Mouse (Mus musculus): ENCODE results near the gene Spdye4a. TPM values are rescaled to one million over a fixed set of nuclear protein-coding genes. Genes with fewer than 3 reads are reported as not detected.
"Not testable (repeated sequence)": the region's sequence is repeated elsewhere in the genome, so short reads cannot be mapped to it uniquely, and the experiment has no call there.

The Spdye4a gene
- total RNA-seq, 2 experiments from 2014 or later, result not detected

DNA sequence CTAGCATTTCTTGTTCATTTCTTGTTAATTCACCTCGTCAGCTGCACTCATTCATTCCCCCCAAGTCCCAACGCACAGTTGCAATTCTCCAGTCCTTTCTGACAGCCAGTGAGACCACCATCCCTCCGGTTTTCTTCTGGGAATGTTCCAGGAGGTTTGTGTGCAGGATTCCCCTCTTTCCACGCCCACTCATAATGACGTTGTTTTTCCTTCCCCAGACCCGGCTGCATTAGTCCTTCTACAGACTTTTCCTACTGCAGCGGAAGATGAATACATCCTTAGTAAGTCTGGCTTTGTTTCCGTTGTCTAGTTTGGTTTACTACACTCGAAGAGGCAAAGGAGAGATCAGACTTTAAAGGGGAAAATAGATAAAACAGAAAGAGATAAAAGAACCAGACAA lies 9.3 kb upstream of the Spdye4a start:
- intact Hi-C loops (cut with DNase I), result no loop called here
- no peak for DNase-seq

GRCm38 (mm10) chr5:143235028-143235693 lies 8.5 kb upstream of the Spdye4a start, which contains the start of gene Zfp12:
TSS of gene Zfp12 (plus strand) at chr5:143235163.
- intact Hi-C loops (cut with DNase I), result loop anchor here (1.0 to 2.0 kb wide), 2 partner anchors 34 to 54 kb away; partner anchors contain the start of genes Rbak and Spdye4b
- peak; percentile 93 to 95 for DNase-seq

- intact Hi-C loops (cut with DNase I), result no loop called here
- no peak for DNase-seq
Observed at GRCm38 (mm10) chr5:143222287-143222686, 4.4 kb downstream of the Spdye4a start.

DNA sequence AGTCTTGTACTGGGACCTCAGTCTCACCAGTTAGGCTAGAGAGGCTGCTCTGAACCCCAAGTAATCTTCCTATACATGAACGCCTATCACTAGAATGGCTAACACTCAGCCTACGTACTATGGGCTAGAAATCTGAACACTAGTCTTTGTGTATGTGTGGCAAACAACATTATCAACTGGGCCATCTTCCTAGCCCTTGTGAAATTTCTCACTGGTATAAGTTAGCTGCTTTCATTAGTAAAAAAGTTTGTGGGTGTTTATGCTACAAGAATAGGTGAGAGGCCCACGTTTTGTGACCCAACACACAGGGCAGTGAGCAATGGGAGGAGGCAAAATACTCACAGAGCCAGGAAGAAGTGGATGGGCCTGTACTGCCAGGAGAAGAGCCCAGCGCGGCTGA lies 5.7 kb downstream of the Spdye4a start:
- DNase-seq, result no peak
- intact Hi-C loops (cut with DNase I), result no loop called here

DNA sequence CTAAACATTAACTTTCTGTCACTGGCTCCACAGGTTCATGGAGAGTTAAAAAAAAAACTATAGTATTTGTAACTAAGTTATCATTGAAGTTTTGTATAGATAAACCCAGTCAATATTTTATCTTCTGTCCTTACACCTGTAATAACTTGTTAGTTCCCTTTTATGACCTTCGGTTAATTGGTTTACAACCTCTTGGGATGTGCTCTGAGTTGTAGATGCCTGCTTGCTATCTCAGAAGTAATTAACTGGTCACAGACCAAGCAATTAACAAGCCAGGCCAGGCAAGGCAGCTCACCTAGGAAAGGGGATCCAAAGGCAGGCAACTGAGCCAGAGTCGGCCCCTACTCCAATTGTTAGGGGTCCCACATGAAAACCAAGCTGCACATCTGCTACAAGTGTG lies 12.9 kb downstream of the Spdye4a start:
- no peak for DNase-seq
- intact Hi-C loops (cut with DNase I), result no loop called here

DNA sequence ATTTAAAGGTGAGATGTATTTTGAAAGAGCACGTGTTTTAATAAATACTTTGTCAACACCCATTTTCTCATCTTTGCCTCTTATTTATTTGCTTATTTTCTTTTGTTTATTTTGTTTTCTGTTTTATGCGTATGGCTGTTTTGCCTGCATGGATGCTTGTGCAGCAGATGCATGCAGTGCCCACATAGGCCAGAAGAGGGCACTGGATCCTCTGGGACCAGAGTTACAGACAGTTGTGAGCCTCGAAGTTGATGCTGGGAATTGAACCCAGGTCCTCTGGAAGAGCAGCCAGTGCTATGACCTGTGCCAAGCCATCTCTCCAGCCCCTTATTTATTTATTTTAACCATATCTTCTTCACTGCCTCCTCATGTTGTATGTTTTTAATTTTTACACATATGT lies 21.7 kb downstream of the Spdye4a start:
- DNase-seq, result no peak
- intact Hi-C loops (cut with DNase I), result no loop called here

DNA sequence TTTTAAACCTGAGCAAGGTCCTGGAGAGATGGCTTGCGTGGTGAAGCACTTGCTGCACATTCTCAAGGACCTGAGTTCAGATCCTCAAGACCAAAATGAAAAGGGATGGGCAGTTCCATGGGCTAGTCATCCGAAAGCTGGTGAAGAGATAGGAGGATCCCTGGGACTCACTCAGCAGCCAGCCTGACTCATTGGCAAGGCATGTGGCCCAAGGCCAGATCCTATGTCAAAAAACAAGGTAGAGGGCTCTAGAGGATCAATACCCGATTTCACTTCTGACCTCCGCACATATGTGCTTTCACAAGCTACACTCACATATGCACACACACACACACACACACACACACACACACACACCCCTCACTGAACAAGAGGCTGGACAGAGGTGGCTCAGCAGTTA lies 30.2 kb downstream of the Spdye4a start:
- intact Hi-C loops (cut with DNase I), result no loop called here
- no peak for DNase-seq

- no peak for DNase-seq
- intact Hi-C loops (cut with DNase I), result no loop called here
Observed at GRCm38 (mm10) chr5:143195166-143195565, 31.5 kb downstream of the Spdye4a start.

- DNase-seq; intact Hi-C loops (cut with DNase I): not testable (repeated sequence)
Observed at GRCm38 (mm10) chr5:143194747-143195146, 31.9 kb downstream of the Spdye4a start.

DNA sequence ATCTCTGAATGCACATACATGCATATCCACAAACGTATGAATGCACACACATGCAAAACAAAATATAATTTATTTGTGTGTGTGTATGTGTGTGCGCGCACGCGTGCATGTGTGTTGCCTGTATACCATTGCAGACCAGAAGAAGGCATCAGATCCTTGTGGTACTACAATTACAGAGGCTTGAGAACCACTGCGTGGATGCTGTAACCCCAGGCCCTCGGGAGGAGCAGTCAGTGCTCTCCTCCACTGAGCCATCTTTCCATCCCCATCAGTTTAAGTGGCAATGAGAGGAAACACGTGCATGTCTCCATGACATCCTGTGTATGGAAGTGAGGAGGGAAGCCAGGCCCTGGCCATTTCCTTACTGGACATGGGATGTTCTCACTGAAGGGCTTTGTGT lies 33.9 kb downstream of the Spdye4a start:
- intact Hi-C loops (cut with DNase I), result no loop called here

DNA sequence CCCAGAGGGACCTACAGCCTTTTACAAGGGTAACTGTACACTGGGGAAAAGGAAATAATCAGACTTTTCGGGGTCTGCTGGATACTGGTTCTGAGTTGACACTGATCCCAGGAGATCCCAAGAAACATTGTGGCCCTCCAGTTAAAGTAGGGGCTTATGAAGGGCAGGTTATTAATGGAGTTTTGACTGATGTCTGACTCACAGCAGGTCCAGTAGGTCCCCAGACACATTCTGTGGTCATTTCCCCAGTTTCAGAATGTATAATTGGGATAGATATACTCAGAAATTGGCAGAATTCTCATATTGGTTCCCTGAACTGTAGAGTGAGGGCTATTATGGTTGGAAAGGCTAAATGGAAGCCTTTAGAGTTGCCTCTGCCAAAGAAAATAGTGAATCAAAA lies 38.7 kb downstream of the Spdye4a start:
- intact Hi-C loops (cut with DNase I); DNase-seq: not testable (repeated sequence)

More for the DNA sequence above, 33.9 kb downstream of the Spdye4a start:
- DNase-seq, result no peak

DNA sequence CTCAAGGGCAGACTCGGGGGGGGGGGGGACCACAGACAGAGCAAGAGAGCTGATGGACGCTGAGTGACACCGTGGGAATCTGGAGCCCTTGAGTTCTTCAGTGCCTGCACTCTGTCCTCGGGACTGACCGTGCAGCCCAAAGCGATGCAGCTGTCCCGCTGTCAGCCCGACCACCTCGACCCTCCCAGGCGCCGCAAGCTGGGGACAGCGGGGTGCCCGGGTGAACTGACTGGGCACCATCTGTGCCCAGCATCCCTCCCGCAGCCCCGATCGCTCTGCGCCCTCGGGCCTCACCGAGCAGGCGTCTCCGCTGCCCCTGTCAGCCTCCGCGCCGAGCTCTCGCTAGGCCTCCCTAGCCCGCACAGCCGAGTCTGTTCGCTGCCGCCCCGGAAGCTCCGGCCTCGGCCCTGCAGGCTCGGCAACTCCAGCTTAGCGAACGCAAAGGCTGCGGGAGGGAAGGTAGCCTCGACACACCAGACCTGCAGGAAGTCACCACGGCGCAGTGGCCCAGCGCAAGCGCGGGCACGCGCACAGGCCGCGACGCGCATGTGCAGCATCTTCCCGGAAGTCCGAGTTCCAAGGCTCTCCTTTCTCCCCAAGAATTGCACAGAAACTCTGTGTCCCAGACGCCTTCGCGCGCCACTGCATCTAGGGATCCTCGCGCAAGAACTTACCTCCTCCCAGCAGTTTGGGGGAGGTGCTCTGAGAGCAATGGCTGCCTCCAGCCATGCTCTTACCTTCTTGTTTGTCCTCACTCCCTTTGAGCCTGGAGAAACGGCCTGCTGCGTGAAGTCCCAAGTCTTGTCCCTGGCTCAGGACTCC lies 46.2 kb downstream of the Spdye4a start, which contains the start of the genes Rbak and Spdye4b:
Rbak (minus strand) TSS at position 521 of the 822 bp plus-strand sequence.
Spdye4b (plus strand) TSS at position 763 of the 822 bp plus-strand sequence.
- DNase-seq, result peak; percentile 91 to 92
- intact Hi-C loops (cut with DNase I), result loop anchor here (2.0 to 5.0 kb wide), 2 partner anchors 54 to 122 kb away; partner anchors contain the start of gene Zfp12

GRCm38 (mm10) chr5:143179179-143179578 lies 47.5 kb downstream of the Spdye4a start:
- no peak for DNase-seq
- intact Hi-C loops (cut with DNase I), result no loop called here

- DNase-seq, result no peak
- intact Hi-C loops (cut with DNase I), result no loop called here
Observed at GRCm38 (mm10) chr5:143177541-143178200, 49.0 kb downstream of the Spdye4a start.

GRCm38 (mm10) chr5:143175970-143176369 lies 50.7 kb downstream of the Spdye4a start:
- intact Hi-C loops (cut with DNase I), result no loop called here
- no peak for DNase-seq

Other genes with a start within 250 kb of the Spdye4a start
- 10 to 100 TPM; 25.7 to 29.4 TPM for gene Rnf216, start 113.9 kb downstream of the Spdye4a start, total RNA-seq (2021)
- not detected for gene Olfr718-ps1, start 79.3 kb downstream of the Spdye4a start, total RNA-seq (2021)
- 1 to 10 TPM; 5.9 to 6.8 TPM for gene Rbak, start 46.1 kb downstream of the Spdye4a start, total RNA-seq (2021)
- not detected for gene Spdye4b, start 45.9 kb downstream of the Spdye4a start, total RNA-seq (2021)
- gene Zfp12, start 8.3 kb upstream of the Spdye4a start, total RNA-seq (2021), result 10 to 100 TPM; 11.3 to 11.8 TPM
- gene Zfp316, start 43.1 kb upstream of the Spdye4a start, total RNA-seq (2021), result 1 to 10 TPM; 4.0 to 5.5 TPM
- under 1 TPM; 0.32 to 0.38 TPM for gene Zfp853, start 66.7 kb upstream of the Spdye4a start, total RNA-seq (2021)
- 10 to 100 TPM; 15.2 to 16.6 TPM for gene E130309D02Rik, start 88.5 kb upstream of the Spdye4a start, total RNA-seq (2021)
- 10 to 100 TPM; 31.6 to 33.0 TPM for gene Zdhhc4, start 102.4 kb upstream of the Spdye4a start, total RNA-seq (2021)
- under 1 TPM in 1 of 2 experiments, not detected in 1; 0.12 TPM for gene Grid2ip, start 130.4 kb upstream of the Spdye4a start, total RNA-seq (2021)
- 10 to 100 TPM; 61.5 to 62.7 TPM for gene Kdelr2, start 176.9 kb upstream of the Spdye4a start, total RNA-seq (2021)
- 1 to 10 TPM; 7.7 to 7.9 TPM for gene Daglb, start 237.7 kb upstream of the Spdye4a start, total RNA-seq (2021)